19 mouse cellular contexts compared by ENCODE assay signal in genomic region chr5:149603241-149603640, GRCm38 (mm10).
"Had no signal": no experiment of that assay in that cellular context is flagged by ENCODE, and none has a peak within 500 bp of the region (broad histone marks: within the 10 kb centered on the region; RNA-seq: fewer than 3 reads in every experiment).

No protein-coding gene starts in this region.

- H3K9ac ChIP-seq: lung, embryonic 14.5 days; neural tube, embryonic 13.5 days; neural tube, embryonic 15.5 days; stomach, embryonic 15.5 days had no signal

- H3K9me3 ChIP-seq: midbrain, embryonic 10.5 days; neural tube, embryonic 13.5 days; neural tube, embryonic 15.5 days; stomach, embryonic 15.5 days had no signal

- H3K27ac ChIP-seq: midbrain, embryonic 10.5 days; neural tube, embryonic 13.5 days; neural tube, embryonic 15.5 days; stomach, embryonic 15.5 days; stomach, postnatal 0 days had no signal

- ATAC-seq: midbrain, embryonic 16.5 days had no signal

- H3K27me3 ChIP-seq: neural tube, embryonic 13.5 days; neural tube, embryonic 15.5 days; stomach, embryonic 15.5 days had no signal

- H3K4me2 ChIP-seq: lung, embryonic 14.5 days; neural tube, embryonic 13.5 days; neural tube, embryonic 15.5 days; stomach, embryonic 15.5 days had no signal

- H3K36me3 ChIP-seq: midbrain, embryonic 10.5 days; neural tube, embryonic 13.5 days; neural tube, embryonic 15.5 days; stomach, embryonic 15.5 days had no signal

- H3K4me3 ChIP-seq: midbrain, embryonic 10.5 days; myocyte; neural tube, embryonic 13.5 days; neural tube, embryonic 15.5 days; stomach, embryonic 15.5 days had no signal

- H3K4me1 ChIP-seq: midbrain, embryonic 10.5 days; neural tube, embryonic 13.5 days; neural tube, embryonic 15.5 days; stomach, embryonic 15.5 days had no signal

- DNase-seq: lung, adult 18-20 months; lung, embryonic 14.5 days; lung, postnatal 10 days; lung, postnatal 4 days; midbrain, embryonic 14.5 days; retina, postnatal 1 day; right cerebral cortex, adult 18-20 months; right cerebral cortex, postnatal 25 days; right cerebral cortex, postnatal 4 days; thymus, adult 2 months; thymus, postnatal 25 days; thymus, postnatal 4 days had no signal
